Mouse (Mus musculus): ENCODE results near the gene Tspan14. TPM values are rescaled to one million over a fixed set of nuclear protein-coding genes. Genes with fewer than 3 reads are reported as not detected.

Gene Tspan14
- polyA plus RNA-seq, 1 experiment from 2014 or later = 95.0 TPM

GRCm38 (mm10) chr14:40943802-40944201 lies 22.8 kb downstream of the Tspan14 start:
- WGBS = 96% methylated on average over 2 of the region's 2 CpGs
- Histone ChIP-seq H3K27ac (no peak overlapping the region), H3K36me3 (peaks cover 6% of the 10 kb centered on the region; the same call in 1 of the 2 replicates), H3K27me3 (no peaks in the 10 kb centered on the region), H3K4me1 (peaks cover 6% of the 10 kb centered on the region), H3K9me3 (replicated peaks) (no peaks in the 10 kb centered on the region), H3K4me2 (replicated peaks) (no peak overlapping the region), H3K9ac (no peak overlapping the region), H3K4me3 (no peak overlapping the region)
- ATAC-seq (ENCODE audit: low FRiP score) = no peak

GRCm38 (mm10) chr14:40942429-40942828 lies 24.2 kb downstream of the Tspan14 start:
- no peak for ATAC-seq (ENCODE audit: low FRiP score)
- Histone ChIP-seq H3K9ac (no peak overlapping the region), H3K4me1 (no peaks in the 10 kb centered on the region), H3K27ac (no peak overlapping the region), H3K9me3 (replicated peaks) (no peaks in the 10 kb centered on the region), H3K4me3 (no peak overlapping the region), H3K27me3 (no peaks in the 10 kb centered on the region), H3K4me2 (replicated peaks) (no peak overlapping the region), H3K36me3 (peaks cover 6% of the 10 kb centered on the region; the same call in 1 of the 2 replicates)
- 85% methylated on average over 2 of the region's 2 CpGs for WGBS

- Histone ChIP-seq H3K4me1 (peaks cover 14% of the 10 kb centered on the region), H3K27me3 (no peaks in the 10 kb centered on the region), H3K27ac (no peak overlapping the region)
Observed at GRCm38 (mm10) chr14:40938380-40938987, 28.1 kb downstream of the Tspan14 start.

GRCm38 (mm10) chr14:40937052-40937451 lies 29.6 kb downstream of the Tspan14 start:
- no peak for ATAC-seq (ENCODE audit: low FRiP score)
- H3K9me3 ChIP-seq (replicated peaks) = no peaks in the 10 kb centered on the region
- no peaks in the 10 kb centered on the region; the same call in 1 of the 2 replicates for H3K36me3 ChIP-seq
- WGBS = 60% methylated on average over 4 of the region's 4 CpGs
- no peaks in the 10 kb centered on the region for H3K27me3 ChIP-seq
- H3K4me3 ChIP-seq = no peak overlapping the region
- H3K27ac ChIP-seq = no peak overlapping the region
- peaks cover 19% of the 10 kb centered on the region for H3K4me1 ChIP-seq
- H3K9ac ChIP-seq = no peak overlapping the region
- no peak overlapping the region for H3K4me2 ChIP-seq (replicated peaks)

More at GRCm38 (mm10) chr14:40938380-40938987, 28.1 kb downstream of the Tspan14 start:
- Histone ChIP-seq H3K4me3 (no peak overlapping the region), H3K4me2 (replicated peaks) (no peak overlapping the region), H3K9ac (no peak overlapping the region), H3K9me3 (replicated peaks) (no peaks in the 10 kb centered on the region), H3K36me3 (no peaks in the 10 kb centered on the region)
- no peak for ATAC-seq (ENCODE audit: low FRiP score)
- 88% methylated on average over 11 of the region's 11 CpGs for WGBS

- Histone ChIP-seq H3K9ac (no peak overlapping the region), H3K9me3 (replicated peaks) (no peaks in the 10 kb centered on the region), H3K4me2 (replicated peaks) (no peak overlapping the region), H3K27ac (no peak overlapping the region), H3K27me3 (no peaks in the 10 kb centered on the region), H3K4me3 (no peak overlapping the region), H3K4me1 (peaks cover 31% of the 10 kb centered on the region), H3K36me3 (no peaks in the 10 kb centered on the region; the same call in 1 of the 2 replicates)
- ATAC-seq (ENCODE audit: low FRiP score) = no peak
- WGBS = 84% methylated on average over 1 of the region's 1 CpGs
Observed at GRCm38 (mm10) chr14:40935481-40935880, 31.1 kb downstream of the Tspan14 start.

GRCm38 (mm10) chr14:40935054-40935453 lies 31.6 kb downstream of the Tspan14 start:
- no peak overlapping the region for H3K4me2 ChIP-seq (replicated peaks)
- H3K4me3 ChIP-seq = no peak overlapping the region
- ATAC-seq (ENCODE audit: low FRiP score) = no peak
- 88% methylated on average over 2 of the region's 2 CpGs for WGBS
- no peaks in the 10 kb centered on the region; the same call in 1 of the 2 replicates for H3K36me3 ChIP-seq
- H3K9me3 ChIP-seq (replicated peaks) = no peaks in the 10 kb centered on the region
- H3K27ac ChIP-seq = no peak overlapping the region
- H3K9ac ChIP-seq = no peak overlapping the region
- H3K4me1 ChIP-seq = peaks cover 31% of the 10 kb centered on the region
- H3K27me3 ChIP-seq = no peaks in the 10 kb centered on the region

- H3K4me1 ChIP-seq = peaks cover 38% of the 10 kb centered on the region
- no peak overlapping the region for H3K4me3 ChIP-seq
- H3K36me3 ChIP-seq = no peaks in the 10 kb centered on the region; the same call in 1 of the 2 replicates
- no peaks in the 10 kb centered on the region for H3K27me3 ChIP-seq
- no peak for ATAC-seq (ENCODE audit: low FRiP score)
- H3K9ac ChIP-seq = no peak overlapping the region
- 82% methylated on average over 7 of the region's 7 CpGs for WGBS
- no peak overlapping the region for H3K4me2 ChIP-seq (replicated peaks)
- no peaks in the 10 kb centered on the region for H3K9me3 ChIP-seq (replicated peaks)
- no peak overlapping the region for H3K27ac ChIP-seq
Observed at GRCm38 (mm10) chr14:40933328-40933727, 33.3 kb downstream of the Tspan14 start.

GRCm38 (mm10) chr14:40932225-40932624 lies 34.4 kb downstream of the Tspan14 start:
- H3K27me3 ChIP-seq = no peaks in the 10 kb centered on the region
- H3K27ac ChIP-seq = no peak overlapping the region

GRCm38 (mm10) chr14:40931115-40931829 lies 35.3 kb downstream of the Tspan14 start:
- no peaks in the 10 kb centered on the region; the same call in 1 of the 2 replicates for H3K36me3 ChIP-seq
- H3K4me1 ChIP-seq = peaks cover 46% of the 10 kb centered on the region
- H3K27me3 ChIP-seq = no peaks in the 10 kb centered on the region
- no peak overlapping the region for H3K27ac ChIP-seq
- no peak overlapping the region for H3K4me2 ChIP-seq (replicated peaks)
- 55% methylated on average over 3 of the region's 3 CpGs for WGBS
- ATAC-seq (ENCODE audit: low FRiP score) = no peak
- H3K9ac ChIP-seq = no peak overlapping the region
- H3K9me3 ChIP-seq (replicated peaks) = no peaks in the 10 kb centered on the region
- no peak overlapping the region for H3K4me3 ChIP-seq

More at GRCm38 (mm10) chr14:40932225-40932624, 34.4 kb downstream of the Tspan14 start:
- 86% methylated on average over 9 of the region's 9 CpGs for WGBS
- Histone ChIP-seq H3K4me3 (no peak overlapping the region), H3K36me3 (no peaks in the 10 kb centered on the region; the same call in 1 of the 2 replicates), H3K9ac (no peak overlapping the region), H3K4me1 (peaks cover 42% of the 10 kb centered on the region), H3K4me2 (replicated peaks) (no peak overlapping the region), H3K9me3 (replicated peaks) (no peaks in the 10 kb centered on the region)
- no peak for ATAC-seq (ENCODE audit: low FRiP score)

- Histone ChIP-seq H3K27me3 (no peaks in the 10 kb centered on the region), H3K27ac (no peak overlapping the region), H3K4me2 (replicated peaks) (no peak overlapping the region), H3K4me3 (no peak overlapping the region), H3K9me3 (replicated peaks) (no peaks in the 10 kb centered on the region), H3K9ac (no peak overlapping the region), H3K4me1 (peaks cover 42% of the 10 kb centered on the region), H3K36me3 (no peaks in the 10 kb centered on the region; the same call in 1 of the 2 replicates)
- 93% methylated on average over 2 of the region's 2 CpGs for WGBS
- ATAC-seq (ENCODE audit: low FRiP score) = no peak
Observed at GRCm38 (mm10) chr14:40929943-40930342, 36.7 kb downstream of the Tspan14 start.

GRCm38 (mm10) chr14:40928897-40929296 lies 37.7 kb downstream of the Tspan14 start:
- Histone ChIP-seq H3K4me2 (replicated peaks) (no peak overlapping the region), H3K4me3 (no peak overlapping the region), H3K9ac (no peak overlapping the region), H3K4me1 (peaks cover 42% of the 10 kb centered on the region), H3K27ac (no peak overlapping the region), H3K9me3 (replicated peaks) (no peaks in the 10 kb centered on the region), H3K27me3 (no peaks in the 10 kb centered on the region), H3K36me3 (no peaks in the 10 kb centered on the region; the same call in 1 of the 2 replicates)
- 73% methylated on average over 5 of the region's 5 CpGs for WGBS
- no peak for ATAC-seq (ENCODE audit: low FRiP score)

GRCm38 (mm10) chr14:40927041-40927440 lies 39.6 kb downstream of the Tspan14 start:
- WGBS = 81% methylated on average over 2 of the region's 2 CpGs
- H3K27me3 ChIP-seq = no peaks in the 10 kb centered on the region
- no peak overlapping the region for H3K27ac ChIP-seq
- H3K4me1 ChIP-seq = peaks cover 32% of the 10 kb centered on the region
- H3K4me2 ChIP-seq (replicated peaks) = no peak overlapping the region
- ATAC-seq (ENCODE audit: low FRiP score) = no peak
- H3K36me3 ChIP-seq = no peaks in the 10 kb centered on the region; the same call in 1 of the 2 replicates
- no peak overlapping the region for H3K9ac ChIP-seq
- H3K4me3 ChIP-seq = no peak overlapping the region
- no peaks in the 10 kb centered on the region for H3K9me3 ChIP-seq (replicated peaks)

Measured in hindbrain, embryonic 12.5 days (tissue).